Mouse (Mus musculus): Measurements from ENCODE around the gene Ctxn1. TPM values are rescaled to one million over a fixed set of nuclear protein-coding genes. Genes with fewer than 3 reads are reported as not detected.
"Not testable (repeated sequence)": the region's sequence is repeated elsewhere in the genome, so short reads cannot be mapped to it uniquely, and the experiment has no call there.

Ctxn1 gene
- total and polyA plus RNA-seq, 3 experiments, result 0.58 to 5.6 TPM; not detected in 1

GRCm38 (mm10) chr8:4257350-4257749 is 1.7 kb downstream of the Ctxn1 start:
- H3K9ac ChIP-seq (ENCODE audit: control insufficient read depth, low read depth, low read length, poor library complexity, severe bottlenecking), result no peak overlapping the region
- H3K36me3 ChIP-seq (ENCODE audit: control insufficient read depth in 1 of 2, insufficient read depth in 2 of 2, low read length in 2 of 2), result peaks cover 3 to 7% of the 10 kb centered on the region in 2 experiments
- no peak for TF ChIP-seq MYB (IDR thresholded peaks at IDR 0.05; ENCODE audit: low read depth, low read length)
- no peak for TF ChIP-seq POLR2AphosphoS5 (IDR thresholded peaks at IDR 0.05; ENCODE audit: borderline replicate concordance, low read depth, low read length)
- no peak for TF ChIP-seq RAD21 (IDR thresholded peaks at IDR 0.05; ENCODE audit: low read depth, low read length)
- TF ChIP-seq UBTF (IDR thresholded peaks at IDR 0.05; ENCODE audit: borderline replicate concordance, insufficient read depth, low read depth, low read length), result no peak
- no peak for TF ChIP-seq POLR2A (IDR thresholded peaks at IDR 0.05; ENCODE audit: control insufficient read depth in 1 of 2, insufficient read depth in 1 of 2, low read depth in 1 of 2, low read length in 2 of 2, poor library complexity in 1 of 2)
- no peak for TF ChIP-seq CTCF (IDR thresholded peaks at IDR 0.05 in 2 of 3, conservative IDR thresholded peaks at IDR 0.05 in 1 of 3; ENCODE audit: control insufficient read depth in 1 of 3, insufficient read depth in 1 of 3, low read depth in 2 of 3, low read length in 3 of 3, poor library complexity in 1 of 3, severe bottlenecking in 1 of 3)
- no peak for TF ChIP-seq HCFC1 (IDR thresholded peaks at IDR 0.05; ENCODE audit: low read depth, low read length)
- TF ChIP-seq GABPA (IDR thresholded peaks at IDR 0.05; ENCODE audit: low read depth, low read length), result no peak
- TF ChIP-seq EP300 (IDR thresholded peaks at IDR 0.05; ENCODE audit: low read depth in 1 of 2, low read length in 2 of 2), result no peak
- TF ChIP-seq CHD2 (IDR thresholded peaks at IDR 0.05; ENCODE audit: low read length), result no peak
- TF ChIP-seq MAX (IDR thresholded peaks at IDR 0.05; ENCODE audit: low read length), result no peak
- no peak for TF ChIP-seq USF2 (IDR thresholded peaks at IDR 0.05; ENCODE audit: borderline replicate concordance in 1 of 2, insufficient read depth in 1 of 2, low read depth in 1 of 2, low read length in 2 of 2)
- no peak for TF ChIP-seq USF1 (IDR thresholded peaks at IDR 0.05; ENCODE audit: low read depth, low read length)
- no peak for TF ChIP-seq ETS1 (IDR thresholded peaks at IDR 0.05; ENCODE audit: low read depth, low read length)
- TF ChIP-seq TBP (IDR thresholded peaks at IDR 0.05; ENCODE audit: low read depth, low read length), result no peak
- no peak for TF ChIP-seq SMC3 (IDR thresholded peaks at IDR 0.05; ENCODE audit: low read depth, low read length)
- TF ChIP-seq RCOR1 (IDR thresholded peaks at IDR 0.05; ENCODE audit: low read depth, low read length), result no peak
- no peak for TF ChIP-seq GATA1 (IDR thresholded peaks at IDR 0.05; ENCODE audit: low read depth, low read length)
- no peak for TF ChIP-seq MYC (IDR thresholded peaks at IDR 0.05; ENCODE audit: low read depth, low read length)
- TF ChIP-seq MXI1 (IDR thresholded peaks at IDR 0.05; ENCODE audit: low read depth, low read length), result no peak
- no peaks in the 10 kb centered on the region for H3K9me3 ChIP-seq (replicated peaks; ENCODE audit: insufficient read depth, low read length)
- H3K27ac ChIP-seq (ENCODE audit: control insufficient read depth, low read depth, low read length), result no peak overlapping the region
- H3K4me1 ChIP-seq (ENCODE audit: control insufficient read depth in 1 of 2, insufficient read depth in 2 of 2, low read length in 2 of 2), result peaks cover 0 to 11% of the 10 kb centered on the region in 2 experiments; a peak in 2 of 4 replicates
- H3K4me3 ChIP-seq (ENCODE audit: control insufficient read depth in 1 of 2, insufficient read depth in 1 of 2, low read depth in 2 of 2, low read length in 2 of 2), result no peak overlapping the region
- no peaks in the 10 kb centered on the region for H3K27me3 ChIP-seq (ENCODE audit: control insufficient read depth in 1 of 2, insufficient read depth in 2 of 2, low read length in 2 of 2)
- DNase-seq (ENCODE audit: low read depth, low spot score), result no peak
- peaks cover 1% of the 10 kb centered on the region for H3K79me2 ChIP-seq (ENCODE audit: control insufficient read depth, insufficient read depth, low read length, poor library complexity)

GRCm38 (mm10) chr8:4256911-4257310 is 2.2 kb downstream of the Ctxn1 start:
- no peak for DNase-seq (ENCODE audit: low read depth, low spot score)
- TF ChIP-seq CTCF (IDR thresholded peaks at IDR 0.05 in 2 of 3, conservative IDR thresholded peaks at IDR 0.05 in 1 of 3; ENCODE audit: control insufficient read depth in 1 of 3, insufficient read depth in 1 of 3, low read depth in 2 of 3, low read length in 3 of 3, poor library complexity in 1 of 3, severe bottlenecking in 1 of 3) (no peak), HCFC1 (IDR thresholded peaks at IDR 0.05; ENCODE audit: low read depth, low read length) (no peak), SMC3 (IDR thresholded peaks at IDR 0.05; ENCODE audit: low read depth, low read length) (no peak), SIN3A (IDR thresholded peaks at IDR 0.05; ENCODE audit: low read length) (no peak), KAT2A (conservative IDR thresholded peaks at IDR 0.05; ENCODE audit: low read depth, low read length) (no peak), JUND (IDR thresholded peaks at IDR 0.05; ENCODE audit: low read depth, low read length) (no peak), ZC3H11A (IDR thresholded peaks at IDR 0.05; ENCODE audit: low read depth, low read length) (no peak)
- Histone ChIP-seq H3K27ac (ENCODE audit: control insufficient read depth, low read depth, low read length) (no peak overlapping the region), H3K36me3 (ENCODE audit: control insufficient read depth in 1 of 2, insufficient read depth in 2 of 2, low read length in 2 of 2) (peaks cover 2 to 9% of the 10 kb centered on the region in 2 experiments), H3K4me1 (ENCODE audit: control insufficient read depth in 1 of 2, insufficient read depth in 2 of 2, low read length in 2 of 2) (peaks cover 0 to 12% of the 10 kb centered on the region in 2 experiments; a peak in 2 of 4 replicates), H3K9ac (ENCODE audit: control insufficient read depth, low read depth, low read length, poor library complexity, severe bottlenecking) (no peak overlapping the region), H3K4me3 (ENCODE audit: control insufficient read depth in 1 of 2, insufficient read depth in 1 of 2, low read depth in 2 of 2, low read length in 2 of 2) (no peak overlapping the region), H3K9me3 (replicated peaks; ENCODE audit: insufficient read depth, low read length) (no peaks in the 10 kb centered on the region), H3K79me2 (ENCODE audit: control insufficient read depth, insufficient read depth, low read length, poor library complexity) (peaks cover 1% of the 10 kb centered on the region), H3K27me3 (ENCODE audit: control insufficient read depth in 1 of 2, insufficient read depth in 2 of 2, low read length in 2 of 2) (no peaks in the 10 kb centered on the region)

- not testable (repeated sequence) for H3K36me3 ChIP-seq (ENCODE audit: control insufficient read depth in 1 of 2, insufficient read depth in 2 of 2, low read length in 2 of 2); H3K79me2 ChIP-seq (ENCODE audit: control insufficient read depth, insufficient read depth, low read length, poor library complexity); H3K27me3 ChIP-seq (ENCODE audit: control insufficient read depth in 1 of 2, insufficient read depth in 2 of 2, low read length in 2 of 2); H3K9ac ChIP-seq (ENCODE audit: control insufficient read depth, low read depth, low read length, poor library complexity, severe bottlenecking); H3K9me3 ChIP-seq (replicated peaks; ENCODE audit: insufficient read depth, low read length); DNase-seq (ENCODE audit: low read depth, low spot score); H3K4me3 ChIP-seq (ENCODE audit: control insufficient read depth in 1 of 2, insufficient read depth in 1 of 2, low read depth in 2 of 2, low read length in 2 of 2); H3K27ac ChIP-seq (ENCODE audit: control insufficient read depth, low read depth, low read length)
- H3K4me1 ChIP-seq (ENCODE audit: control insufficient read depth in 1 of 2, insufficient read depth in 2 of 2, low read length in 2 of 2), result peaks cover 0 to 20% of the 10 kb centered on the region in 2 experiments; a peak in 2 of 4 replicates
Measured at GRCm38 (mm10) chr8:4255471-4255870, 3.6 kb downstream of the Ctxn1 start.

Data from MEL (cell line).